Mouse (Mus musculus): Measurements from ENCODE around the gene Mis18a. TPM values are rescaled to one million over a fixed set of nuclear protein-coding genes. Genes with fewer than 3 reads are reported as not detected.

The Mis18a gene
- polyA plus RNA-seq, 1 experiment from 2014 or later = 45.6 TPM

DNA sequence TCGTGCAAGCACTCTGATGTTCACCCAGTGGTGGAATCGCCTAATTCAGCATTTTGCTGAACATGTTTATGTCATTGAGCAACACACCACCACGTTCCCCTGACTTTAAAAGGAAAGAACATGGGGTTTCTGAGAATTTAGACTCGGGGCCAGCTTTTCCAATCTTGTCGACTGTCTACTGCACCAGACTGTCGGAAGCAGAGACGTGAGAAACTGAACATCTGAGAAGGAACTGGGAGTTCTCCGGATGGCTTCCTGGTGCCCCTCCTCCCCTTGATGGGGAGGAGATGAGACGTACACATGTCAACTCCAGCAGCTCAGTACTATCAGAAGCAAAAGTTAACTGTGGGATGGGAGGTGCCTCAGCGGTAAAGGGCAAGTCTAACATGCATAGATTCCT lies 32.1 kb downstream of the Mis18a start:
- no peak overlapping the region for H3K27ac ChIP-seq (ENCODE audit: low read depth, low read length)

DNA sequence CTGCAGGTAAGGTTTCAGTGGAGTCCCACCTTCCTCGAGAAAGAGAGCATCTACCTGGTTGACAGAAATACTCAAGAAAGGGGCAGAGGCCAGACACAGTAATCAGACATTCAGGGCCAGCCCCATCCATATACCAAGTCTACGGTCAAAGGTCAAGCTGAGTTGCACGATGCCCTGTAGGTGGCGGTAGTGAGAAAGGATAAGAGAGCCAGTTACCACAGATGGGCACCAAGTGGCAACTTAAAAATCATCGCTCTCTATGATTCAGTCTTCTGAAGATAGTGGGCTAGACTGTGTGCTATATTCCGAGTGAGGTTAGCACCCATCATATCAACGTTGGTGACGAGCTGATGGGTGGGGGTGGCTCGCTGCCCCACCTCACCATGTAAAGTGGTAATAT lies 32.5 kb downstream of the Mis18a start:
- 59% methylated on average over 9 of the region's 9 CpGs for WGBS (ENCODE audit: insufficient replicate concordance)
- Histone ChIP-seq H3K9ac (ENCODE audit: low read depth, low read length) (no peak overlapping the region), H3K4me3 (ENCODE audit: low read depth, low read length) (no peak overlapping the region), H3K4me1 (ENCODE audit: control insufficient read depth, insufficient read depth, low read length) (peaks cover 9% of the 10 kb centered on the region; the same call in 1 of the 2 replicates), H3K9me3 (replicated peaks; ENCODE audit: control insufficient read depth, low read length) (no peaks in the 10 kb centered on the region), H3K27ac (ENCODE audit: low read depth, low read length) (no peak overlapping the region), H3K4me2 (no peak overlapping the region), H3K36me3 (ENCODE audit: control insufficient read depth, insufficient read depth, low read length) (no peaks in the 10 kb centered on the region), H3K27me3 (ENCODE audit: control insufficient read depth, insufficient read depth, low read length) (no peaks in the 10 kb centered on the region)
- no peak for ATAC-seq (replicated peaks; ENCODE audit: insufficient number of reproducible peaks, low FRiP score, low TSS enrichment)

More for the DNA sequence above, 32.1 kb downstream of the Mis18a start:
- Histone ChIP-seq H3K9ac (ENCODE audit: low read depth, low read length) (no peak overlapping the region), H3K36me3 (ENCODE audit: control insufficient read depth, insufficient read depth, low read length) (no peaks in the 10 kb centered on the region), H3K9me3 (replicated peaks; ENCODE audit: control insufficient read depth, low read length) (no peaks in the 10 kb centered on the region), H3K4me1 (ENCODE audit: control insufficient read depth, insufficient read depth, low read length) (peaks cover 9% of the 10 kb centered on the region; the same call in 1 of the 2 replicates), H3K4me3 (ENCODE audit: low read depth, low read length) (no peak overlapping the region), H3K27me3 (ENCODE audit: control insufficient read depth, insufficient read depth, low read length) (no peaks in the 10 kb centered on the region), H3K4me2 (no peak overlapping the region)
- 53% methylated on average over 10 of the region's 10 CpGs for WGBS (ENCODE audit: insufficient replicate concordance)
- no peak for ATAC-seq (replicated peaks; ENCODE audit: insufficient number of reproducible peaks, low FRiP score, low TSS enrichment)

DNA sequence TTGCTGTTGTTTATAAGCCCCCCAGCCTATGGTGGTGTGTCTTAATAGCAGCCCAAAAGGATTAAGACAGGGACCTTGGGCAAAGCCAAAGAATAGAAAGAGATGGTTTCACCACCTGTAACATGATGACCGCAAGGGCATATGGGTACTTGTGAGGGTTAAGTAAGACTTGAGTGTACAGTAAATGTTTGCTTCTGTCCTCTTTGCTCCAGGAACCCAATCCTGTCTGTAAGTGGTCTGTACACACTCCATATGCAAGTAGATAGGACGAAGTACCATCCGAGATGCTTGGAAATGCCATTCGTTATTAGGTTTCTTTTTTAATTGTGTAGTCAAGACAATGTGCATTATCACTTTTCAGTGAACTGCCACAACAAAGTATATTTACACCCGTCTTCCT lies 33.6 kb downstream of the Mis18a start:
- no peak for ATAC-seq (replicated peaks; ENCODE audit: insufficient number of reproducible peaks, low FRiP score, low TSS enrichment)

DNA sequence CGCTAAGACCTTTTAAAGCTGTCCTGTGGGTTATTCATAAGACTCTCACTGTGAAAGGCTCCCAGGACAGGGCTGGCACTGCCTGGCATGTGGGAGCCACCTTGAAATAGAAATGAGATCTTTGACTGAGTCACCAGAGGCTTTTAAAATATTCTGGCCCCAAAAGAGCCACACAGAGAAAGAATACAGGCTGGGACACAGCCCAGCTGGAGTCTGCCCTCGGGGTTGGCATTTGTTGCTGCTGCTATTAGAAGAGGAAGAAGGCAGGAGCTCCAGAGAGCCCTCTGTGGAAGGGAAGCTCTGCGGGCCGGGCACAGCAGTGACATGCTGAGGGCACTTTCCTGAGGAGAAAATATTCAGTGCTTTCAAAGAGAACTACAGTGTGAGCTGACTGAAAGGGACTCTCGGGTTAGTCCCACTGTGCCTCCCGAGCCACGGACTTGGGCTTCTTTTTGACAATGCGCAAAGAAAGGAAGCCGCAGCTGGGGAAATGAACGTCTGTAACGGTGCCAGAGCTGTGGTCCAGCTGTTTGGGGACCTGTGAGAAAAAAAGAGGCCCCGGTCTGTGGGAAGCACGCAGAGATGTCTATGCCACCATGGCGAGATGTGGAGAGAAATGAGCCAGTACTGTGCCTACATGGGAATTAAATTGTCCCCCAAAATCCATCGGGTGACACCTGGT lies 34.4 kb downstream of the Mis18a start:
- no peaks in the 10 kb centered on the region for H3K9me3 ChIP-seq (replicated peaks; ENCODE audit: control insufficient read depth, low read length)
- WGBS (ENCODE audit: insufficient replicate concordance) = 78% methylated on average over 15 of the region's 15 CpGs

More for the DNA sequence above, 33.6 kb downstream of the Mis18a start:
- Histone ChIP-seq H3K9ac (ENCODE audit: low read depth, low read length) (no peak overlapping the region), H3K9me3 (replicated peaks; ENCODE audit: control insufficient read depth, low read length) (no peaks in the 10 kb centered on the region), H3K27ac (ENCODE audit: low read depth, low read length) (no peak overlapping the region), H3K4me3 (ENCODE audit: low read depth, low read length) (no peak overlapping the region), H3K36me3 (ENCODE audit: control insufficient read depth, insufficient read depth, low read length) (no peaks in the 10 kb centered on the region), H3K27me3 (ENCODE audit: control insufficient read depth, insufficient read depth, low read length) (no peaks in the 10 kb centered on the region), H3K4me2 (no peak overlapping the region), H3K4me1 (ENCODE audit: control insufficient read depth, insufficient read depth, low read length) (peaks cover 9% of the 10 kb centered on the region; the same call in 1 of the 2 replicates)
- 93% methylated on average over 5 of the region's 5 CpGs for WGBS (ENCODE audit: insufficient replicate concordance)

DNA sequence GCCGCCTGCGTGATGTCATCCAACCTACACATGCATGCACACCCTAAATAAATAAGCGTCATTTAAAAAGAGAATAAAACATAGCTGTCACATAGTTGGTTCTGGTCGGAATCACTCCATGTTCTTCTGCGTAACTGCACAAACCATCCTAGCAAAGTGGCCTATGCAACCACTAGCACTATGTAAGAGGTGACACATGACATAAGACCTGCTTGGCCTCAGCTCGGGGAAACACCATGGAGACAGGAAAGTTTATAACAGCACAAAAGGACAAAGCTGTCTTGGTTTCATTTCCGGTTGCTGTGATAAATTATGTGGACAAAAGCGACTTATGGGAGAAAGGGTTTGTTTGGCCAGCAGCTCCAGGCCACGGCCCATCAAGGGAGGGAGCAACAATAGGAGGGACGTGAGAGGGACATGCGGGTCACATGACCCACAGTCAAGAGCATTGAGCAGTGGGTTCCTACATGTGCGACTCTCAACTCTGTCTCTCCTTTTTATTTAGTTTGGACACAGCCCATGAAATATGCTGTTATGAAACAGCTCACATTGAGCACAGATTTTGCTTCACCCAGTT lies 39.4 kb downstream of the Mis18a start:
- H3K9ac ChIP-seq (ENCODE audit: low read depth, low read length) = no peak overlapping the region
- H3K27ac ChIP-seq (ENCODE audit: low read depth, low read length) = no peak overlapping the region
- H3K4me2 ChIP-seq = no peak overlapping the region
- no peak for ATAC-seq (replicated peaks; ENCODE audit: insufficient number of reproducible peaks, low FRiP score, low TSS enrichment)
- no peaks in the 10 kb centered on the region for H3K36me3 ChIP-seq (ENCODE audit: control insufficient read depth, insufficient read depth, low read length)
- H3K4me3 ChIP-seq (ENCODE audit: low read depth, low read length) = no peak overlapping the region
- no peaks in the 10 kb centered on the region for H3K4me1 ChIP-seq (ENCODE audit: control insufficient read depth, insufficient read depth, low read length)
- no peaks in the 10 kb centered on the region for H3K27me3 ChIP-seq (ENCODE audit: control insufficient read depth, insufficient read depth, low read length)
- H3K9me3 ChIP-seq (replicated peaks; ENCODE audit: control insufficient read depth, low read length) = no peaks in the 10 kb centered on the region
- WGBS (ENCODE audit: insufficient replicate concordance) = 80% methylated on average over 12 of the region's 12 CpGs

More for the DNA sequence above, 34.4 kb downstream of the Mis18a start:
- Histone ChIP-seq H3K27ac (ENCODE audit: low read depth, low read length) (no peak overlapping the region), H3K4me1 (ENCODE audit: control insufficient read depth, insufficient read depth, low read length) (peaks cover 9% of the 10 kb centered on the region; the same call in 1 of the 2 replicates), H3K9ac (ENCODE audit: low read depth, low read length) (no peak overlapping the region), H3K4me3 (ENCODE audit: low read depth, low read length) (no peak overlapping the region), H3K4me2 (no peak overlapping the region), H3K36me3 (ENCODE audit: control insufficient read depth, insufficient read depth, low read length) (no peaks in the 10 kb centered on the region), H3K27me3 (ENCODE audit: control insufficient read depth, insufficient read depth, low read length) (no peaks in the 10 kb centered on the region)
- no peak for ATAC-seq (replicated peaks; ENCODE audit: insufficient number of reproducible peaks, low FRiP score, low TSS enrichment)

DNA sequence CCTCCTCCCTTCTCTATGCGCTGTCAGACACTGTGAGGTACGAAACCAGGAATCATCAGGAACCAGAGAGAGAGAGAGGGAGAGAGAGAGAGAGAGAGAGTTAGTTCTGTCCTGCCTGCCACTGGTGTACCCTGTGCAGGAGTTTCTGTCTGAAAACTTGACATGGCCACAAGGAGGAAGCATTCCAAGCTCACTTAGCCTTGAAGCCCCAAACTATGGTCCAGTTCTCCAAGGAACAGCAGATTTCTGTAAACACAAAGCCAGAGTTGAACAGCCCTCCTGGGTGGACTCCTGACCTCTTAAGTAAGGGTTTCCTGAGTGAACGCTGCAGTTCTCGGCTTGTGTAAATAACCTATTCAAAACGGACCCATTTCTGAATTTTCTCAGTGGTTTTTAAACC lies 40.2 kb downstream of the Mis18a start:
- no peaks in the 10 kb centered on the region for H3K36me3 ChIP-seq (ENCODE audit: control insufficient read depth, insufficient read depth, low read length)
- peak overlapping the region; percentile 15; the same call in 1 of the 2 replicates for H3K27ac ChIP-seq (ENCODE audit: low read depth, low read length)
- no peaks in the 10 kb centered on the region for H3K9me3 ChIP-seq (replicated peaks; ENCODE audit: control insufficient read depth, low read length)
- H3K27me3 ChIP-seq (ENCODE audit: control insufficient read depth, insufficient read depth, low read length) = no peaks in the 10 kb centered on the region
- H3K4me3 ChIP-seq (ENCODE audit: low read depth, low read length) = no peak overlapping the region
- H3K9ac ChIP-seq (ENCODE audit: low read depth, low read length) = 0 out of 2 replicates have a peak overlapping the region, but pooled peaks have one; percentile 22
- H3K4me1 ChIP-seq (ENCODE audit: control insufficient read depth, insufficient read depth, low read length) = no peaks in the 10 kb centered on the region
- 54% methylated on average over 5 of the region's 5 CpGs for WGBS (ENCODE audit: insufficient replicate concordance)
- ATAC-seq (replicated peaks; ENCODE audit: insufficient number of reproducible peaks, low FRiP score, low TSS enrichment) = no peak
- H3K4me2 ChIP-seq = no peak overlapping the region

DNA sequence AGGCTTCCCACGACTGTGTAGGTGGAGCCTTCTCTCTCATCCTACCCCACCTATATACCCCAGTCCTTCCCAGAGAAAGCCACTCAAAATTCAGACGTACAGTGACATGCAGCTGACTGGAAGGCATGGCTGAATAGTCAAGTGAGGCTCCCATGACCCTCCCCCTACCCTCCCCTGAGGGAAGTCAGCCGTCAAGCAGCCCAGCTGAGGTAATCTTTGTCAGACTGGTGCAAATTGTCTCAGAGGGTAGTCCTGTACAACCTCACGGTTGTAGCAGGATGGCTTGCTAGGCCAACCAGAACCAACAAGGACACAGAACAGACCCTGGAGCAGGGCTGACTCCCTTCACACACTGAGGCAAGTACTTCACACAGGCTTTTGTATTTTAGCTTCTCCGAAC lies 43.1 kb downstream of the Mis18a start:
- H3K9me3 ChIP-seq (replicated peaks; ENCODE audit: control insufficient read depth, low read length) = no peaks in the 10 kb centered on the region
- 60% methylated on average over 5 of the region's 5 CpGs for WGBS (ENCODE audit: insufficient replicate concordance)

DNA sequence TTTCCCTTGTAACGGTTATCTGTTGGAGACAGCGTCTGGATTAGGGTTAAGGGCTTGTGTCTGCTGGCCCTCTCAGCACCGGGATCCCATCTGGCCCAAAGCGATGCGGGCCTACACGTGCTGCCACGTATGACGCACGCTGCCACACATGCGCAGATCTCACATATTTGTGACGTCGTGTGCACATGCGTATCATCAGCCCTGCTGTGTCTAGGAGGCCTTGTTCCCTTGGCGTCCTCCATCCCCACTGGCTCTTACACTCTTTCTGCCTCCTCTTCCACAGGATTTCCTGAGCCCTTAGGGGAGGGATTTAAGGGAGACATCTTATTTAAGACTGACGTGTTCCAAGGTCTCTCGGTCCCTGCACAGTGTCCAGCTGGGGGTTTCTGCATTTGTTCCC lies 47.2 kb downstream of the Mis18a start:
- H3K36me3 ChIP-seq (ENCODE audit: control insufficient read depth, insufficient read depth, low read length) = no peaks in the 10 kb centered on the region
- H3K9ac ChIP-seq (ENCODE audit: low read depth, low read length) = no peak overlapping the region
- H3K9me3 ChIP-seq (replicated peaks; ENCODE audit: control insufficient read depth, low read length) = 0 out of 2 replicates have a peak, but pooled peaks cover 2% of the 10 kb centered on the region
- H3K27me3 ChIP-seq (ENCODE audit: control insufficient read depth, insufficient read depth, low read length) = no peaks in the 10 kb centered on the region
- WGBS (ENCODE audit: insufficient replicate concordance) = 82% methylated on average over 16 of the region's 16 CpGs
- no peaks in the 10 kb centered on the region for H3K4me1 ChIP-seq (ENCODE audit: control insufficient read depth, insufficient read depth, low read length)
- H3K4me3 ChIP-seq (ENCODE audit: low read depth, low read length) = no peak overlapping the region
- no peak for ATAC-seq (replicated peaks; ENCODE audit: insufficient number of reproducible peaks, low FRiP score, low TSS enrichment)
- no peak overlapping the region for H3K27ac ChIP-seq (ENCODE audit: low read depth, low read length)
- no peak overlapping the region for H3K4me2 ChIP-seq

More for the DNA sequence above, 43.1 kb downstream of the Mis18a start:
- Histone ChIP-seq H3K36me3 (ENCODE audit: control insufficient read depth, insufficient read depth, low read length) (no peaks in the 10 kb centered on the region), H3K4me3 (ENCODE audit: low read depth, low read length) (no peak overlapping the region), H3K4me1 (ENCODE audit: control insufficient read depth, insufficient read depth, low read length) (no peaks in the 10 kb centered on the region), H3K9ac (ENCODE audit: low read depth, low read length) (no peak overlapping the region), H3K27me3 (ENCODE audit: control insufficient read depth, insufficient read depth, low read length) (no peaks in the 10 kb centered on the region), H3K27ac (ENCODE audit: low read depth, low read length) (no peak overlapping the region), H3K4me2 (no peak overlapping the region)
- ATAC-seq (replicated peaks; ENCODE audit: insufficient number of reproducible peaks, low FRiP score, low TSS enrichment) = no peak

Data from heart, embryonic 11.5 days (tissue).